Mouse (Mus musculus) heart, postnatal 4 days (tissue): Measurements from ENCODE around the gene Kctd17. TPM values are rescaled to one million over a fixed set of nuclear protein-coding genes. Genes with fewer than 3 reads are reported as not detected.

Experiments
- DNase-seq: peaks from one replicate; pipeline ENCODE4 v3.0.0; 2021
- total RNA-seq, 2 experiments: library from RNA; stranded (reverse); gene quantifications; 2 replicates each; pipeline ENCODE4 v1.2.3; 2021

Kctd17 gene
- total RNA-seq, 2 experiments from 2014 or later: 72.0 to 74.8 TPM

DNA sequence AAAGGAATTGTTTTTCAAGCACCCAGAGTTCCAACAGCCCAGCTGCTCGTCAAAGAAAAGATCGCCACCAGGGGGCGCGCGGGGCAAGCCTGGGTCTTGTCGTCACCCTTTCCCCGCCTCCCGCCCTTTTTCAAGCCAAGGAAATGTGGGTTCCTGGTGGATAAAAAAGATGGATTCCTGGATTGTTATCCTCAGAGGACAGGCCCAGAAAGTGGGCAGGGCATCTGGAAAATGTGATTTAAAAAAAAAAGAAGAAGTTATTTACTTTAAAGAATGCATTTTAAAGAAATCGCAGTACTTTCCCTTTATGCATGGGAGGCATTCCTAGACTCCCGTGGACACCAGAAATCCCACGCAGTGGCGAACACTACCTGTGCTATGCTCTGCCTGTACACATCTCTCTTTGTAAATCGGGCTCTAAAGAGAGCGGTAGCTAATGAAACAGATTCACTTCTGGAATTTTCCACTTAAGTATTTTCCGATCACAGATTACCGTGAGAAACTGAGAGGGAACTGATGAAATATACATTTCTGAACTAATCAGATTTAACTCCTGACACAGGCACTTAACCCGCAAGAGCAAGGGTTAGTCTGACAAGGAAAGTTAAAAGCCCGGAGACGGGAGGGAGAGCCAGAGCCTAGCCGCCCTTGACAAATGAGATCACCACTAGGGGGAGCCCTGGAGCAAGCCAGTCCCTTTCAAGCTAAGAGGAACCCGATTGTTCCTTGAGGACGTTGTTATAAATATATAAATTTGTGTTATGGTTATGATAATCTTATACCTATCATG lies 19.6 kb downstream of the Kctd17 start:
- DNase-seq: peak; percentile 99

DNA sequence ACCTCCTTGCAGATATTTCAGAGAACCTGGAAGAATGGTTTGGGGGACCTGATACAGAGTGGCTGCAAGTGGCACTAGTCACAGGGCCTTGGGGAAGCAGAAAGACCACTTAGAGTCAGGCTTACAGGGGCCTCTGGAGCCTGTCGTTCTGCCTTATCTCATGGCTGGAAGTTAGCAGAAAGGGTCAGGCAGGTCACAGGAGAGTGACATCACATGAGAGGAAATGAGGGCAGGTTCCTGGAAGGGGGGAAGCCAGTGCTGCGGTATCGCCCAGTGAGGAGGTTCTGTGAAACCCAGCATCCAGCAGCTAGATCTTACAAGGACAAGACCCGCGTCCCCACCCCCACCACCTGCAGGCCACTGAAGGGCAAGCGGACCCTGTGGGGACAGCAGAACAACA lies 20.8 kb downstream of the Kctd17 start:
- DNase-seq: no peak

GRCm38 (mm10) chr15:78449694-78450418 lies 21.5 kb downstream of the Kctd17 start:
- peak; percentile 80 for DNase-seq

DNA sequence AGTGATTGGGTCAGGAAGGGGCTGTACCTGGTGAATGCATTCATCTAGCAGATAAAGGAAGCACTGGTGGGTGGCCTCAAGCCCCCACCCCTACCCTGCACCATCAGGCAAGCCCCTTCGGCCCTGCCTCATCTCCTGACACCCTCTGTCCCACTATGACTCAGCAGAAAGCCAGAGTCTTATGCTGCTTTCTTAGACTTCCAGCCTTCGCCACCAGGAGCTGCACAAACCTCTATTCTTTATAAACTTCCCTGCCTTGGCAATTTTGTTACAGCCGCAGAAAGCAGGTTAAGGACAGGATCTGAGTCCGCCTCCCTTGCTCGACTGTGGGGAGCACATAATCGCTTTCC lies 22.0 kb downstream of the Kctd17 start:
- no peak for DNase-seq

DNA sequence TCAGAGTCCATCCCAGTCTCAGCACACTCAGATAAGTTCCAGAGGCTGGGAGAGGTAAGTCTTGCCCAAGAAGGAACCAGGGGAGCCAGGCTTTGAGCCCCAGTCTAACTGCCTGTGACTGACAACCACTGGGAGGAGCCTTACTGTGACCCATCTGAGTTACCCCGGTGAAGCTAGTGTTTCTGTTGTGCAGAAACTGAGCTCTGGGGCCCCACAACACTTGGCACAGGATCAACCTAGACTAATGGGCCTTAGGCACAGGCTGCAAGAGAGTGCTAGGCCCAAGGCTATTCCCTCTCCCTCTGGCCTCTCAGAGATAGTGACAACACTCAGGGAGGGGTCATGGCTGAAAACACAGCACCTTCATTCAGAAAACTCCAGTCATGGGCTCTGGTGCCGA lies 22.8 kb downstream of the Kctd17 start:
- no peak for DNase-seq

- DNase-seq: no peak
These were observed 24.6 kb downstream of the Kctd17 start for GRCm38 (mm10) chr15:78452929-78453328.

DNA sequence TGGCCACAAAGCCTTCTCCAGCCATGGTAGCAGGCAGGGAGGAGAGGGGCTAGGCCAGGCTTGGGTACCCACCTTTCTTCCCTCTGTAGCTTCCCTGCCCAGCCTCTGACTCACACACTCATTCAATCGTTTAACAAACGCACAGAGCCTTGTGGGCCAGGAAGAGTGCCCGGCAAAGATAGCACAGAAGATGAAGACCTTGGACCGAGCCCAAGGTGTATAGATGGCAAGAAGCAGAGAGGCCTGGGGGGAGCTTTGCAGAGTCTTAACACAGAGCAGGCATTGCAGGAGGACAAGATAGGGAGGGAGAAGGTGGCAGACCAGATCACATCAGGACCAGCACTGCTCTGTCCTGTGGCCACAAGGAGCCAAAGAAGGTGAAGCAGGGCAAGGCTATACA lies 26.8 kb downstream of the Kctd17 start:
- no peak for DNase-seq

DNA sequence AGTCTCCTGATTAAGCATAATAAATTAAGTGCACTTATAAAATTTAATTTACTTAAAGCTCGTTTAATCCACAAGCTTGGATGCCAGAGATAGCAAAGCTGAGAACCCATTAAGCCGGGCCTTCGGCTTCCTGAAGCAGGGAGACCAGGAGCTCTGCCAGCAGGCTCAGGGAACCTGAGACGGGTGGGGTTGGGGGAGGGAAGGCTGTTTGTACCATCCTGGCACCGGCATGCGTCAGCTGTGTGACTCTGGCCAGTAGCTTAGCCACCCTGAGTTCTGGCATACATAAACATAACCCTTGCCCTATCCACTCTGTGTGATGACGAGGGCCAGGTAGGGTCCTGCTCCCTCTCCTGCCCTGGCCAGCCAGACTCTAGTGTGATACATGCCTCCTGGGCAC lies 27.7 kb downstream of the Kctd17 start:
- DNase-seq: no peak

DNA sequence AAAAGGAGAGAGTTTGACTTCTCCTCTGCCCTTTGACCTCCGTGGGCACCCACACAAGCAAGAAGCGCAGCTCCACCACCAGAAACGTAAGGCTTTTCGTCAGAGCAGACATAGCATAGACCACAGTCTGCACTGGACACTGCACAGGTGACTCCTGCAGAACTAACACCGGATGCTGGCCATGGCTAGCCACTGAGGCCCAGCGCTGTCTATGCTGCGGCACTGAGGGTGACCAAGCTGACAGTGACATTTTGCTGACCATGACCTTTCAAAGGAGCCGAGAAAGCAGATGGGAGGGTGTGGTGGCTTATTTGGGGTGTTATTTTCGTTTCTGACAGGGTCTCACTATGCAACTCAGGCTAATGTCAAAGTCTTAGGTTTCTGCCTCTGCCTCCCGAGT lies 28.8 kb downstream of the Kctd17 start:
- DNase-seq: no peak

DNA sequence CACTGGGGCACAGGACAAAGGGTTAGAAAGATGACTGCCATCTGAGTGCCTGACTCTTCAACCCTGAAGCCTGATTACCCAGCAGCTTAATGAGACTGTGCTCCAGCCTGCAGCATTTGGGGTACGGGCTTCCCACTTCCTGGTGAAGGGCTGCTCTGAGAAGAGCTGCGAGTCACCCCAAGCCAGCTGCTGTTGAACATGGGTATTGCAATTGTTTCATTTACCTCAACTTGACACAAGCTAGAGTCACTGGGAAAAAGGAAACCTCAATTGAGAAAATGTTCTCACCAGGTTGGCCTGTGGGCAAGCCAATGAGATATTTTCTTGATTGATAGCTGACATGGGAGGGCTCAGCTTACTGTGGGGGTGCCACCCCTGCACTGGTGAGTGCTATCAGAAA lies 34.6 kb downstream of the Kctd17 start:
- DNase-seq: no peak

DNA sequence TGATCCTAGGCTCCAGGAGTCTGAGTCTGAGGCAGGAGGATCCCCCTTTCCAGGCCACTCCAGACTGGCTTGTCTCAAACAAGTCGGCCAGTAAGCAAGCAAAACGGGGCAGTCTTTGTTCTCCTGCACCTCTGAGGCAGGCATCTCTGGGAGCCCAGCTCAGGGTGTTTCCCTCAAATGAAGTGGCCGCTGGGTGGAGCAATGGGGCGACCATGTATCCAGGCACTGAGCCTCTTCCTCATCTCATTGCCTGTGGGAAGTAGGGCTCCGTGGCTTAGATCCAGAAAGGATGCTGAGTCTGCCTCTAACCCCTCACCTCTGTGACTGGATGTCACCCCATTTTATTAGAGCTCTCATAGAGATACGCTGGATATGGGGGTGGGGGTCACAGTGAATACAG lies 38.4 kb downstream of the Kctd17 start:
- no peak for DNase-seq

DNA sequence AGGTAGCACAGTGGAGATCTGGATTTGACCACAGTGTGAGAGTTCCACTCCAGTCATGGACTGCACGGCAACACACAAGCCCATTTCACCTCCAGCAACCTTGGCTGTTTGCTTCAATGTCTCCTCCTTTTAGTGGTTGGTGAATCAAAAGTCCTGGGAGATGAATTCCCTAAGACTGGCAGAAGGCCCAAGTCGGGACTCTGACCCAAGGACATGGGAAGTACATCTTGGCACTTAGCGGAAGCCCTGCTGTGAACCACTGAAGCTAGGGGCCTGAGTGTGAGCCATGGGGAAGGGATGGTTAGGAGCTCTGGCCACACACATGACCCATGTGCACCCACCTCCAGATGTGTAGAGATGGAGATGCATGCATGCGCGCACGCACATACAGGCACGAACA lies 39.2 kb downstream of the Kctd17 start:
- no peak for DNase-seq

- no peak for DNase-seq
These were observed 40.1 kb downstream of the Kctd17 start, which contains the start of gene Tmprss6 for GRCm38 (mm10) chr15:78468379-78468937. TSS of gene Tmprss6 (minus strand) at chr15:78468634.

GRCm38 (mm10) chr15:78470495-78471276 lies 42.3 kb downstream of the Kctd17 start:
- peak; percentile 20 for DNase-seq

DNA sequence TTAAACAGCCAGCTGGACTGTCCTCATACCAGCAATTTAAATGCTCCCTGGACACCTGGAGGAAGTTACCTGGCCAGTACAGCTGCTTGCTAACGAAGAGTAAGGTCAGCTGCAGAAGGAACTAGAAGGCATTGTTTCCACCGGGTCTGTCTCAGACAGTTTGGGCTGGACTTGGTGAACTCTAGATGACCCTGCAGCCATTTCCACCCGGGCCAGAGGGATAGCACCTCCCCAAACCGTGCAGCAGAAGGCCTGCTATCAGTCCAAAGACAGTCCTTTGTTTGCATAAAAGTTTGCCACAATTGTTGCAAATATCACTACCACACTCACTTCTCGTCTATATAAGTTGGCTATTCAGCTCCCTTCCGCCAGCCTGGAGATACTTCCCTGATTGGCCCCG lies 43.5 kb downstream of the Kctd17 start:
- no peak for DNase-seq

- no peak for DNase-seq
These were observed 45.1 kb downstream of the Kctd17 start for GRCm38 (mm10) chr15:78473442-78473841.

- no peak for DNase-seq
These were observed 47.3 kb downstream of the Kctd17 start for GRCm38 (mm10) chr15:78475604-78476031.

DNA sequence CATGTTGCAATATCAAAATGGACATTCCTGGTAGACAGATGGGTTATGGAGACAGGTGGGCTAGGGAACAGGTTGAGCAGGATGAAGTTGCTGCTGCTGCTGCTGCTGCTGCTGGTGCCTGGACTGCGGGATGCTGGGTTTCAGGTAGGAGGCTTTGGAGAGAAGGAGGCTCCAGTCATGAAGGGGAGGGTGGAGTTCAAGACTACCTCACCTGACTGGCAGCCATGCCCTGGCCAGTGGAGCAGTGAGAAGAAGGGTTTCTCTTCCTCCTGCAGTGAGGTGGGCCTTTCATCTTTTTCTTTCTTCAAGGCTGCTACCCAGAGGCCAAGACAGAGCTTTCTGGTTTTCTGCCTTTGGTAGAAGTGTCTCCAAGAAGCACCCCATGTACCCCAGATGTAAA lies 48.5 kb downstream of the Kctd17 start:
- no peak for DNase-seq

DNA sequence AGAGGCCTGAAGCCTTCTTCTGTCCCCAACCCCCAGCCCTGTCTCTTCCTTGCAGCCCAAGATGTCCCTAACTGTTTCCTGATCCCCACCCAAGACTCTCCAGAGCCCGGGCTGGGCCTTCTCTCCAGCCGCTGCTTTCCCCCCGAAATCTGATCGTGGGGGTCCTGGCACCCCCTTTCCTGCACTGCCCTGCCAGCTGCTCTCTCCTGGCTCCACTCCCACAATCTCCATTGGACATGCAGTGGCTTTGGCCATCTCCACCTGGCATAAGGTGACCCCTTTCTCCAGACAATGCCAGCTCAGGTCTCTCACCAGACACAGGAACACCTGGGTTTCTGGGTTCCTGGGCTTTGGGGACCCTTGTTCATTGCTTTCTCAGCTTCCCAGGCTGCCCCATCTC lies 49.7 kb downstream of the Kctd17 start:
- no peak for DNase-seq

DNA sequence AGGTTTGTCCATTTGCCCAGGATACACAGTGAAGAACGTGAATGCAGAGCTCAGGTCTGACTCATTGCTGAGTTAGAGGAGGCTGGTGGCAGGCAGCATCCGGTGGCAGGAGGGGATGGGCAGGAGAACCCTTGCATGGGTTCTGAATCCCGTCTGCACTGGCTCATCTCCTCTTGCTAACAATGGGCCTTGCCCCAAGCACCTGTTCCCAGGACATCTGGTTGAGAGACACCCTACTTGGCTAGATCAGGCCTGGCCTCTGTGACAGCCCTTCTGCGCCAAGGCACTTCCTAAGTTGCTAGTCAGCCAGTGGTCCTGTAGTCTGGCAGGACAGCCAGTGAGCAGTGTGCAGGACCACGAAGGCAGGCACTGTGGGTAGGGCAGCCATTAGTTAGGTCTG lies 51.1 kb downstream of the Kctd17 start:
- DNase-seq: no peak

DNA sequence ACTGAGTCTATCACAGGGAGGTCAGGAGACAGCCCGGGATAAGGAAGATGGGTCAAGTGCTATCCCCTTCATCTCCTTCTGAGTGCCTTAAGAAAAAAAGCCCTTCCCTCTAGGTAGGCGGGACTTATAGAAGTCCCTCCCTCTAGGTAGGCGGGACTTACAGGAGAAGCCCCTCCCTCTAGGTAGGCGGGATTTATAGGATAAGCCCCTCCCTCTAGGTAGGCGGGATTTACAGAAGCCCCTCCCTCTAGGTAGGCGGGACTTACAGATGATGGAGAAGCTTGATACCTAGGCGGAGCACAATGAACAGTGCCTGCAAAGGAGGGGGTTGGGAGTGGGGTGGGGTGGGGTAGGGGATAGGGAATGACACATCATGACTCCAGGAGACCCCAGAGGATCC lies 51.7 kb downstream of the Kctd17 start:
- DNase-seq: no peak

DNA sequence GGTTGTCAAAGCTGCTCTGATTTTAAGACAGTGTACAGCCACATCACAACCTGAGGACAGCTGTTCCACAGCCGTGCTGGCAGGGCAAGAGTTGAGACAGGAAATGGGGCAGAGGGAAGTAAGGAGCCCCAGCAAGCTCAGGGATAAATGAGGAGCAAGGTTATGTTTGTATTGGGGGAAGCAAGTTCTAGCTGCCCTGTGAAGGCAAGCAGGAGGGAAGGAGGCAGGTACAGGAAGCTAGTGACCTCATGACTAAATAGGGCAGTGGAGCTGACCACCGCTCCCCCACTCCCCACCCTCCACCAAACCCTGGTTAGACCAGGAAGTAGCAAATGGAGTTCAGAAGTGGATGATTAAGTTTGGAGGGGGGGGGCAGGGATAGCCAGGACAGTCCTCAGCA lies 52.6 kb downstream of the Kctd17 start:
- no peak for DNase-seq

DNA sequence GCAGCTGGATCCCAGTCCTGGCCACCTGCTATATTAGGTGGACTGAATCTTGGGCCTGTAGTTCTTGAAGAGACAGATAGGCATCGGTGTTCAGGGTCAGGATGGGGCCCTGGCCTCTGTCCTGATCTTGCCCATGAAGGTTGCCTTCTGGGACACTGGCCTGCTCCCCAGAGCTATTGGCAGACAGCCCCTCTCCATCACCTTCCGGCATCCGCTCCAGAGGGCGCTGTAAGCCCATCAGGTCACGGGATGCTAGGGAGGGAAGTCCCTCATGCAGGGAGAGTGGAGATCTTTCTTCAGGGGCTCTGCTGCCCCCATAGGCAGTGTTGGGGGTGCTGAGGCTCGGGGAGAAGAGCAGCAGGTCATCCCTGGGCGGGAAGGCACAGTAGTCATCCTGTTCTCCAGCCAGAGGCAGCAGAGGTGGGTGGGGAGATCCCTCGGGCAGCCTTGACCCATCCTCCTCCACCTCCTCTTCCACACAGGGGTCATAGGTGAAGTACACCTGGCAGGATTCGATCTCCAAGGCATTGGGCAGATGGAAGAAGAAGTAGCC lies 53.2 kb downstream of the Kctd17 start:
- peak; percentile 53 for DNase-seq
